Mouse (Mus musculus) forebrain, postnatal 0 days (tissue): Measurements from ENCODE around the gene Rexo1. TPM values are rescaled to one million over a fixed set of nuclear protein-coding genes. Genes with fewer than 3 reads are reported as not detected.
A peak's percentile ranks its signal among the peaks of the same experiment; 100 is the strongest.
"Not testable (repeated sequence)": the region's sequence is repeated elsewhere in the genome, so short reads cannot be mapped to it uniquely, and the experiment has no call there.

Source experiments
- ATAC-seq: fragments of 200-750 bp; cut with Nextera tagmentation; 2 replicates; pipeline ENCODE4 v1.8.0; 2017; ENCODE audit warnings: mild to moderate bottlenecking, moderate library complexity
- DNase-seq: peaks from one replicate; pipeline ENCODE4 v3.0.0-alpha.2; 2015
- H3K27ac ChIP-seq: fragments of 300-500 bp; sonication (generic); 2 replicates; pipeline ENCODE4 v1.5.1; 2014; ENCODE audit warnings: low read depth, mild to moderate bottlenecking, antibody characterized with exemption, low read length, moderate library complexity, mixed read lengths
- H3K27me3 ChIP-seq: fragments of 300-500 bp; sonication (generic); 2 replicates; pipeline ENCODE4 v1.6.1; 2014; ENCODE audit warnings: mild to moderate bottlenecking, low read length, mixed read lengths; ENCODE audit not compliant: insufficient read depth
- H3K36me3 ChIP-seq: fragments of 300-500 bp; sonication (generic); 2 replicates; pipeline ENCODE4 v1.6.1; 2014; ENCODE audit warnings: mild to moderate bottlenecking, moderate library complexity; ENCODE audit not compliant: insufficient read depth
- H3K4me1 ChIP-seq: fragments of 300-500 bp; sonication (generic); 2 replicates; pipeline ENCODE4 v1.6.1; 2014; ENCODE audit warnings: antibody characterized with exemption; ENCODE audit not compliant: insufficient read depth
- H3K4me2 ChIP-seq: fragments of 300-500 bp; sonication (generic); 2 replicates; pipeline ENCODE4 v1.6.1; 2014; ENCODE audit warnings: low read depth, mild to moderate bottlenecking, moderate library complexity
- H3K4me3 ChIP-seq: fragments of 300-500 bp; sonication (generic); 2 replicates; pipeline ENCODE4 v1.5.1; 2014; ENCODE audit warnings: low read depth, low read length, mixed read lengths
- H3K9ac ChIP-seq: fragments of 300-500 bp; sonication (generic); 2 replicates; pipeline ENCODE4 v1.6.1; 2014; ENCODE audit warnings: mild to moderate bottlenecking
- H3K9me3 ChIP-seq: fragments of 300-500 bp; sonication (generic); 2 replicates; pipeline ENCODE4 v1.6.1; 2016; ENCODE audit warnings: low read length
- CTCF ChIP-seq: sonication (generic); IDR thresholded peaks from 2 replicates; pipeline ENCODE4 v1.5.1; 2016; ENCODE audit warnings: antibody characterized with exemption, control low read depth, low read depth
- WGBS: fragments of 180-500 bp; shearing (Covaris S2); extraction: QIAGEN DNeasy Blood & Tissue Kit; methylation state at CpG from one replicate; pipeline ENCODE4 v1.1.7; 2014; 5-methylcytosine and 5-hydroxymethylcytosine counted together
- polyA plus RNA-seq: library from polyadenylated mRNA; unstranded; fragments of >200 nt; fragmentation: Nextera tagmentation; extraction: Ambion mirVana; gene quantifications from 2 replicates; pipeline ENCODE4 v1.2.1, GENCODE M21; 2015
- total RNA-seq: library from RNA; depleted of rRNA; stranded (reverse); fragments of >200 nt; gene quantifications from 2 replicates; pipeline ENCODE4 v1.2.3, GENCODE M21; 2014

Rexo1 gene
- total and polyA plus RNA-seq, 2 experiments from 2014 or later: 30.5 to 40.3 TPM

GRCm38 (mm10) chr10:80606306-80606705, 44.9 kb upstream of the Rexo1 start:
- Histone ChIP-seq H3K4me2 (no peak overlapping the region), H3K4me3 (no peak overlapping the region), H3K4me1 (peaks cover 12% of the 10 kb centered on the region; the same call in 1 of the 2 replicates), H3K27ac (no peak overlapping the region), H3K9me3 (no peaks in the 10 kb centered on the region), H3K27me3 (no peaks in the 10 kb centered on the region), H3K36me3 (peaks cover 38% of the 10 kb centered on the region), H3K9ac (no peak overlapping the region)
- DNase-seq (no peak), ATAC-seq (no peak)
- no peak for TF ChIP-seq CTCF
- 91% methylated on average over 23 of the region's 23 CpGs for WGBS

- Histone ChIP-seq H3K4me1 (peaks cover 12% of the 10 kb centered on the region; the same call in 1 of the 2 replicates), H3K36me3 (peaks cover 38% of the 10 kb centered on the region)
- H3K27me3 ChIP-seq, DNase-seq, H3K27ac ChIP-seq, H3K9me3 ChIP-seq, H3K4me2 ChIP-seq, H3K9ac ChIP-seq, H3K4me3 ChIP-seq, ATAC-seq: not testable (repeated sequence)
- 85% methylated on average over 4 of the region's 4 CpGs for WGBS
Observed at GRCm38 (mm10) chr10:80605721-80606120, 44.4 kb upstream of the Rexo1 start, which contains the start of gene Gm49322. Gm49322 (plus strand) TSS chr10:80606021.

GRCm38 (mm10) chr10:80604988-80605387, 43.6 kb upstream of the Rexo1 start:
- Histone ChIP-seq H3K4me2 (no peak overlapping the region), H3K27me3 (no peaks in the 10 kb centered on the region), H3K9ac (no peak overlapping the region), H3K9me3 (no peaks in the 10 kb centered on the region), H3K4me3 (no peak overlapping the region), H3K36me3 (peaks cover 38% of the 10 kb centered on the region), H3K4me1 (peaks cover 12% of the 10 kb centered on the region; the same call in 1 of the 2 replicates), H3K27ac (no peak overlapping the region)
- WGBS: 93% methylated on average over 2 of the region's 2 CpGs
- no peak for TF ChIP-seq CTCF
- DNase-seq (no peak), ATAC-seq (no peak)

- Histone ChIP-seq H3K27ac (no peak overlapping the region), H3K36me3 (peaks cover 30% of the 10 kb centered on the region), H3K4me1 (peaks cover 12% of the 10 kb centered on the region; the same call in 1 of the 2 replicates), H3K4me2 (peak overlapping the region; percentile 66), H3K27me3 (no peaks in the 10 kb centered on the region; the same call in 1 of the 2 replicates), H3K9me3 (no peaks in the 10 kb centered on the region), H3K4me3 (no peak overlapping the region), H3K9ac (peak overlapping the region; percentile 57; the same call in 1 of the 2 replicates)
- DNase-seq (no peak), ATAC-seq (no peak)
- 96% methylated on average over 7 of the region's 7 CpGs for WGBS
- TF ChIP-seq CTCF: no peak
Observed at GRCm38 (mm10) chr10:80604001-80604509, 42.7 kb upstream of the Rexo1 start.

- ATAC-seq: no peak
Observed at GRCm38 (mm10) chr10:80603364-80603763, 42.0 kb upstream of the Rexo1 start.

GRCm38 (mm10) chr10:80602698-80603325, 41.5 kb upstream of the Rexo1 start, which contains the start of the genes Scamp4 and Adat3:
Scamp4 (plus strand) TSS chr10:80602872.
Adat3 (plus strand) TSS chr10:80602880.
- Histone ChIP-seq H3K27ac (peak within 1 kb of the TSS; percentile 93), H3K4me1 (peaks cover 12% of the 10 kb centered on the region; the same call in 1 of the 2 replicates), H3K9me3 (no peaks in the 10 kb centered on the region), H3K36me3 (peaks cover 18% of the 10 kb centered on the region), H3K4me3 (peak within 1 kb of the TSS; percentile 64), H3K9ac (peak within 1 kb of the TSS; percentile 57), H3K27me3 (no peaks in the 10 kb centered on the region; the same call in 1 of the 2 replicates), H3K4me2 (peak within 1 kb of the TSS; percentile 66)
- DNase-seq (peak; percentile 98), ATAC-seq (peak; percentile 98)
- 0 out of 2 replicates have a peak, but pooled peaks have one; percentile 7 for TF ChIP-seq CTCF
- 1% methylated on average over 54 of the region's 54 CpGs for WGBS

More at GRCm38 (mm10) chr10:80603364-80603763, 42.0 kb upstream of the Rexo1 start:
- no peak for TF ChIP-seq CTCF
- Histone ChIP-seq H3K9ac (peak overlapping the region; percentile 57), H3K36me3 (peaks cover 23% of the 10 kb centered on the region), H3K9me3 (no peaks in the 10 kb centered on the region), H3K27me3 (no peaks in the 10 kb centered on the region; the same call in 1 of the 2 replicates), H3K4me1 (peaks cover 12% of the 10 kb centered on the region; the same call in 1 of the 2 replicates), H3K4me2 (peak overlapping the region; percentile 66), H3K27ac (peak overlapping the region; percentile 93), H3K4me3 (peak overlapping the region; percentile 64)
- no peak for DNase-seq
- WGBS: 36% methylated on average over 7 of the region's 7 CpGs

- H3K36me3 ChIP-seq: no peaks in the 10 kb centered on the region
- no peak for ATAC-seq
- H3K4me1 ChIP-seq: no peaks in the 10 kb centered on the region
- H3K9me3 ChIP-seq: no peaks in the 10 kb centered on the region
- no peaks in the 10 kb centered on the region; the same call in 1 of the 2 replicates for H3K27me3 ChIP-seq
- no peak for DNase-seq
- 45% methylated on average over 4 of the region's 4 CpGs for WGBS
- no peak overlapping the region for H3K27ac ChIP-seq
- no peak overlapping the region for H3K4me2 ChIP-seq
- TF ChIP-seq CTCF: no peak
- no peak overlapping the region for H3K9ac ChIP-seq
- H3K4me3 ChIP-seq: no peak overlapping the region
Observed at GRCm38 (mm10) chr10:80596318-80596717, 35.0 kb upstream of the Rexo1 start.
